In the genomic region with DNA sequence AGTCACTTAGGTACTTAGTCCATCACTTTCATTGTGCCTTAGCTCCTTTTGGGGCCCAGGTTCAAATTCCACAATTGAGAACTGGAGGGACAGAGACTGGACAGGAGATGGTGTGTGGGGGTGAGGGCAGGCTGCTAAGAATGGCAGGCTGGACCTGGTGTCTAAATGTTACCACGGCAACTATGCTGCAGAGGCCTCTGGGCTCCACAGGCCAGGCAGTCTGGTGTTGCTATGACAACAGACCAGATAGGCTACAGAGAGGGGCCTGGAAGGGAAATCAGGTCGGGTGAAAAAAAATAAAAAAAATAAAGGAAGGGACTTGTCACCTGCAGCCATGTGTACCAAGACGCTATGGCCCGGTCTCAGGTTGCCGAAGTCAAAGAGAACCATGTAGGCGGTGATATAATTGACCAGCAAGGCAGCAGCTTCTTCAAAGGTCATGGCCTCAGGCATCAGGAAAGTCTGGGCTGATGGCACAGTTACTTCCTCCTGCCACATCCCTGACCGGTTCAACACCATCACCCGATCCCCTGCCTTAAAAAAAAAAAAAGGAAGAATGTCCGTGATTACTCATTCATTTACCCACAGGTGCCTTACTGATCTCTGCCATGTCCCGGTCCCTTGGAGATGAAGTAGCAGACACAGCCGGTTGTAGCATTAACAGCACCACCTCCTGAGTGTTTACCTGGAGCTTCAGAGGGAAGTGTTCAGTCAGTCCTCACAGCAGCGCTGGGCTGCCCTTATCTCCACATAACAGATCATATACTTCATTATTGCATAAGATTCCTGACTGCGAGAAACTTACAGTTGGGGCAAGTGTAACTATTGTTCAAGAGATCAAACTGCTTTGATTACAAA, we compare ENCODE assay signal across 9 mouse cellular contexts. TPM values are rescaled to one million over a fixed set of nuclear protein-coding genes. Genes with fewer than 3 reads are reported as not detected.
A peak's percentile ranks its signal among the peaks of the same experiment; 100 is the strongest.
DNase-seq lines count a peak whose midpoint lies in the region; ATAC-seq lines count a peak whose summit lies in the region.
"Had no signal": no experiment of that assay in that cellular context is flagged by ENCODE, and none has a peak within 500 bp of the region (broad histone marks: within the 10 kb centered on the region; RNA-seq: fewer than 3 reads in every experiment).

No protein-coding gene starts in this region.

- no peak overlapping the region for H3K4me2 ChIP-seq in heart, embryonic 11.5 days
- H3K4me2 ChIP-seq in intestine, embryonic 15.5 days (replicated peaks) = peak overlapping the region; percentile 93
- H3K4me2 ChIP-seq in neural tube, embryonic 12.5 days (replicated peaks) = peak overlapping the region; percentile 90

- peaks cover 29% of the 10 kb centered on the region for H3K4me1 ChIP-seq in heart, embryonic 11.5 days (ENCODE audit: control insufficient read depth, insufficient read depth, low read length)
- peaks cover 82% of the 10 kb centered on the region for H3K4me1 ChIP-seq in embryonic facial prominence, embryonic 10.5 days
- peaks cover 33% of the 10 kb centered on the region for H3K4me1 ChIP-seq in intestine, embryonic 15.5 days (replicated peaks)
- peaks cover 41% of the 10 kb centered on the region for H3K4me1 ChIP-seq in neural tube, embryonic 12.5 days

- DNase-seq in heart, postnatal 25 days (ENCODE audit: low spot score) = no peak
- DNase-seq in embryonic facial prominence, embryonic 10.5 days (ENCODE audit: low spot score) = peak; percentile 53
- DNase-seq in kidney, adult 11 months = no peak
- no peak for DNase-seq in gastrocnemius, postnatal 10 days
- no peak for DNase-seq in left cerebral cortex, postnatal 36 days (ENCODE audit: low spot score in 2 of 2)

- H3K27me3 ChIP-seq in heart, embryonic 11.5 days (ENCODE audit: control insufficient read depth, insufficient read depth, low read length) = no peaks in the 10 kb centered on the region
- H3K27me3 ChIP-seq in embryonic facial prominence, embryonic 10.5 days (replicated peaks; ENCODE audit: low read depth, poor library complexity, severe bottlenecking) = peaks cover 11% of the 10 kb centered on the region
- no peaks in the 10 kb centered on the region for H3K27me3 ChIP-seq in intestine, embryonic 15.5 days (replicated peaks)
- H3K27me3 ChIP-seq in neural tube, embryonic 12.5 days (replicated peaks) = no peaks in the 10 kb centered on the region

- no peak for ATAC-seq in heart, embryonic 11.5 days (replicated peaks; ENCODE audit: insufficient number of reproducible peaks, low FRiP score, low TSS enrichment)
- ATAC-seq in intestine, embryonic 15.5 days = no peak
- ATAC-seq in neural tube, embryonic 12.5 days (ENCODE audit: low FRiP score, low read depth) = no peak
- ATAC-seq: CD4-positive, CD25-positive, alpha-beta regulatory T cell, adult 4 months had no signal

- 0 out of 2 replicates have a peak, but pooled peaks cover 6% of the 10 kb centered on the region for H3K36me3 ChIP-seq in heart, embryonic 11.5 days (ENCODE audit: control insufficient read depth, insufficient read depth, low read length)
- H3K36me3 ChIP-seq in embryonic facial prominence, embryonic 10.5 days (replicated peaks) = peaks cover 33% of the 10 kb centered on the region
- peaks cover 8% of the 10 kb centered on the region; the same call in 1 of the 2 replicates for H3K36me3 ChIP-seq in intestine, embryonic 15.5 days
- H3K36me3 ChIP-seq in neural tube, embryonic 12.5 days = peaks cover 49% of the 10 kb centered on the region

- intact Hi-C loops in heart, postnatal 25 days (cut with DNase I) = loop anchor here (2.0 kb wide), 1 partner anchor 14 kb away; a partner anchor contains a TSS
- intact Hi-C loops in left cerebral cortex, postnatal 36 days (cut with DNase I) = no loop called here

- H3K27ac ChIP-seq in heart, embryonic 11.5 days (ENCODE audit: low read depth, low read length) = no peak overlapping the region
- peak overlapping the region; percentile 60 for H3K27ac ChIP-seq in embryonic facial prominence, embryonic 10.5 days (replicated peaks)
- no peak overlapping the region; the same call in 1 of the 2 replicates for H3K27ac ChIP-seq in intestine, embryonic 15.5 days
- no peak overlapping the region for H3K27ac ChIP-seq in neural tube, embryonic 12.5 days

- H3K9me3 ChIP-seq in heart, embryonic 11.5 days (replicated peaks; ENCODE audit: control insufficient read depth, low read length) = no peaks in the 10 kb centered on the region
- no peaks in the 10 kb centered on the region for H3K9me3 ChIP-seq in embryonic facial prominence, embryonic 10.5 days
- H3K9me3 ChIP-seq in intestine, embryonic 15.5 days = no peaks in the 10 kb centered on the region
- H3K9me3 ChIP-seq in neural tube, embryonic 12.5 days = no peaks in the 10 kb centered on the region

- 45% methylated on average over 13 of the region's 13 CpGs for WGBS in heart, embryonic 11.5 days (ENCODE audit: insufficient replicate concordance)
- 33% methylated on average over 13 of the region's 13 CpGs for WGBS in embryonic facial prominence, embryonic 10.5 days
- WGBS in intestine, embryonic 15.5 days = 19% methylated on average over 13 of the region's 13 CpGs
- 36% methylated on average over 13 of the region's 13 CpGs for WGBS in neural tube, embryonic 12.5 days

- H3K9ac ChIP-seq in heart, embryonic 11.5 days (ENCODE audit: low read depth, low read length) = 0 out of 2 replicates have a peak overlapping the region, but pooled peaks have one; percentile 40
- no peak overlapping the region for H3K9ac ChIP-seq in intestine, embryonic 15.5 days
- H3K9ac ChIP-seq in neural tube, embryonic 12.5 days = no peak overlapping the region

- no peak overlapping the region for H3K4me3 ChIP-seq in heart, embryonic 11.5 days (ENCODE audit: low read depth, low read length)
- H3K4me3 ChIP-seq in embryonic facial prominence, embryonic 10.5 days = peak overlapping the region; percentile 19; the same call in 1 of the 2 replicates
- no peak overlapping the region for H3K4me3 ChIP-seq in intestine, embryonic 15.5 days (replicated peaks)
- H3K4me3 ChIP-seq in neural tube, embryonic 12.5 days = no peak overlapping the region

RNA-seq across cellular contexts. Expression of a gene that starts 2.0 kb away (rescaled TPM):
- 17.5 and 22.3 TPM in 2 replicates for polyA plus RNA-seq in heart, embryonic 11.5 days (2014; fragmentation: Nextera tagmentation; extraction: Ambion mirVana)
- 1 to 10 TPM; 5.7 to 6.2 TPM for total RNA-seq in heart, postnatal 25 days (2021)
- polyA plus RNA-seq in embryonic facial prominence, embryonic 10.5 days (2016; fragmentation: Nextera tagmentation; extraction: Ambion mirVana) = 16.5 and 31.6 TPM in 2 replicates
- 23.7 and 24.5 TPM in 2 replicates for polyA plus RNA-seq in intestine, embryonic 15.5 days (2015; fragmentation: Nextera tagmentation; extraction: Ambion mirVana)
- polyA plus RNA-seq in neural tube, embryonic 12.5 days (2016; fragmentation: Nextera tagmentation; extraction: Ambion mirVana) = 84.0 and 99.7 TPM in 2 replicates
- 1 to 10 TPM; 5.0 to 5.8 TPM for total RNA-seq in gastrocnemius, postnatal 10 days (2021)
- total RNA-seq in left cerebral cortex, postnatal 36 days (2021) = 100 to 1,000 TPM; 139 to 164 TPM

RNA-seq across cellular contexts. Expression of a gene that starts 3.2 kb away (rescaled TPM):
- polyA plus RNA-seq in heart, embryonic 11.5 days (2014; fragmentation: Nextera tagmentation; extraction: Ambion mirVana) = 26.5 and 31.7 TPM in 2 replicates
- 10 to 100 TPM; 21.6 to 25.5 TPM for total RNA-seq in heart, postnatal 25 days (2021)
- polyA plus RNA-seq in embryonic facial prominence, embryonic 10.5 days (2016; fragmentation: Nextera tagmentation; extraction: Ambion mirVana) = 21.3 and 29.6 TPM in 2 replicates
- 69.7 and 70.0 TPM in 2 replicates for polyA plus RNA-seq in intestine, embryonic 15.5 days (2015; fragmentation: Nextera tagmentation; extraction: Ambion mirVana)
- polyA plus RNA-seq in neural tube, embryonic 12.5 days (2016; fragmentation: Nextera tagmentation; extraction: Ambion mirVana) = 71.6 and 75.1 TPM in 2 replicates
- total RNA-seq in gastrocnemius, postnatal 10 days (2021) = 10 to 100 TPM; 39.4 to 50.2 TPM
- total RNA-seq in left cerebral cortex, postnatal 36 days (2021) = 10 to 100 TPM; 33.9 to 36.1 TPM

RNA-seq across cellular contexts. Expression of a gene that starts 14.6 kb away (rescaled TPM):
- 10.2 and 11.8 TPM in 2 replicates for polyA plus RNA-seq in heart, embryonic 11.5 days (2014; fragmentation: Nextera tagmentation; extraction: Ambion mirVana)
- 10 to 100 TPM; 12.0 to 13.7 TPM for total RNA-seq in heart, postnatal 25 days (2021)
- 2.1 and 3.1 TPM in 2 replicates for polyA plus RNA-seq in embryonic facial prominence, embryonic 10.5 days (2016; fragmentation: Nextera tagmentation; extraction: Ambion mirVana)
- 23.9 and 24.5 TPM in 2 replicates for polyA plus RNA-seq in intestine, embryonic 15.5 days (2015; fragmentation: Nextera tagmentation; extraction: Ambion mirVana)
- polyA plus RNA-seq in neural tube, embryonic 12.5 days (2016; fragmentation: Nextera tagmentation; extraction: Ambion mirVana) = 3.4 and 4.3 TPM in 2 replicates
- 1 to 10 TPM; 6.6 to 7.2 TPM for total RNA-seq in gastrocnemius, postnatal 10 days (2021)
- total RNA-seq in left cerebral cortex, postnatal 36 days (2021) = 1 to 10 TPM; 3.2 to 3.4 TPM

RNA-seq across cellular contexts. Expression of a gene that starts 20.7 kb away (rescaled TPM):
- polyA plus RNA-seq in heart, embryonic 11.5 days (2014; fragmentation: Nextera tagmentation; extraction: Ambion mirVana) = 286 and 315 TPM in 2 replicates
- total RNA-seq in heart, postnatal 25 days (2021) = 10 to 100 TPM; 46.7 to 56.2 TPM
- polyA plus RNA-seq in embryonic facial prominence, embryonic 10.5 days (2016; fragmentation: Nextera tagmentation; extraction: Ambion mirVana) = 469 and 481 TPM in 2 replicates
- 322 and 353 TPM in 2 replicates for polyA plus RNA-seq in intestine, embryonic 15.5 days (2015; fragmentation: Nextera tagmentation; extraction: Ambion mirVana)
- polyA plus RNA-seq in neural tube, embryonic 12.5 days (2016; fragmentation: Nextera tagmentation; extraction: Ambion mirVana) = 327 and 346 TPM in 2 replicates
- total RNA-seq in gastrocnemius, postnatal 10 days (2021) = 10 to 100 TPM; 55.9 to 84.8 TPM
- 10 to 100 TPM; 32.6 to 46.9 TPM for total RNA-seq in left cerebral cortex, postnatal 36 days (2021)

RNA-seq across cellular contexts. Expression of a gene that starts 37.7 kb away (rescaled TPM):
- polyA plus RNA-seq in heart, embryonic 11.5 days (2014; fragmentation: Nextera tagmentation; extraction: Ambion mirVana) = 75.3 and 82.6 TPM in 2 replicates
- 10 to 100 TPM; 69.0 to 80.2 TPM for total RNA-seq in heart, postnatal 25 days (2021)
- 3.9 and 4.7 TPM in 2 replicates for polyA plus RNA-seq in embryonic facial prominence, embryonic 10.5 days (2016; fragmentation: Nextera tagmentation; extraction: Ambion mirVana)
- 11.7 TPM in 2 replicates for polyA plus RNA-seq in intestine, embryonic 15.5 days (2015; fragmentation: Nextera tagmentation; extraction: Ambion mirVana)
- polyA plus RNA-seq in neural tube, embryonic 12.5 days (2016; fragmentation: Nextera tagmentation; extraction: Ambion mirVana) = 3.2 and 4.4 TPM in 2 replicates
- 100 to 1,000 TPM in 1 of 2 experiments, 10 to 100 TPM in 1; 90.6 to 101 TPM for total RNA-seq in gastrocnemius, postnatal 10 days (2021)
- total RNA-seq in left cerebral cortex, postnatal 36 days (2021) = 1 to 10 TPM; 3.3 to 4.7 TPM
